16 mouse cellular contexts compared by ENCODE assay signal in the genomic region with DNA sequence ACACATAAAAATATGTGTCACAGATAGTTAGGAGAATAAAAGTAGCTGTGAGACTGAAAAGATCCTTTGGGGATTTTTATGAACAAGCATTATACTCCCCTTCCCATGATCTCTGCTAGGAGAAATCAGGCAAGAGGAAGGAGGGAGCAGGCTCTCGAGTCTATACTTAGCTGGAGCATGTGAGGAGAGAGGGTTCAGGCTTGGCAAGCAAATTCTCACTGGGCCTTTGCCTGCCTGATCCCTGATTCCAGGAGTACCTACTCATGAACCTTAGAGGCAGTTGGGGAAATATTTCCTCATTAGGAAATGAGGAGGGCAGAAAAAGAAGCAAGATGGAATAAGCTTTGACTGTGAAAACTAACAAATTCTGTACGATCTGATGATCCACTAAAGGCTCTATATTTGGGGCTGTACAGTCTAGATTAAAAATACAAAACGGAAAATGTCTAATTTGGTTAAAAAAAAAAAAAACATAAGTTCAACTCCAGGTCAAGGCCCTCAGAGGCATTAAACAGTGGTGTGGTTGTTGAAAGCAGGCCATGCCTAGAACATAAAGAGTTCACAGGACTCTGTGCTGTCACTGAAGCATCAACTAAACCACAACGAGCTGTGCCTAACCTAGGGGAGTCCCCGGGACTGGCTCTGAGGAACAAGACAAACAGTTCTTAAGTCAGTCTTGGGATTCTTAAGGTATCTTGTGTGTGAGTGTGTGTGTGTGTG.
DNase-seq lines count a peak whose midpoint lies in the region; ATAC-seq and TF ChIP-seq lines count a peak whose summit lies in the region.
"Had no signal": no experiment of that assay in that cellular context is flagged by ENCODE, and none has a peak within 500 bp of the region (broad histone marks: within the 10 kb centered on the region; RNA-seq: fewer than 3 reads in every experiment).

No protein-coding gene starts in this region.

- H3K4me3 ChIP-seq in CH12.LX (replicated peaks in 1 of 3; ENCODE audit: low read depth in 2 of 3, low read length in 2 of 3, poor library complexity in 1 of 3), result no peak overlapping the region
- no peak overlapping the region for H3K4me3 ChIP-seq in kidney, embryonic 14.5 days (ENCODE audit: low read length)
- H3K4me3 ChIP-seq: forebrain, embryonic 12.5 days; heart, embryonic 15.5 days; intestine, embryonic 15.5 days; left cerebral cortex, adult 2 months; liver, embryonic 13.5 days had no signal

- DNase-seq in thymus, postnatal 14 days, result peak; percentile 35
- DNase-seq in thymus, adult 18-20 months, result no peak
- DNase-seq in CH12.LX (ENCODE audit: extremely low read depth), result peak; percentile 88
- DNase-seq in adrenal gland, postnatal 25 days, result no peak
- DNase-seq in cerebellum, adult 9-11 months, result no peak
- DNase-seq: cerebellum, postnatal 14 days; liver, embryonic 13.5 days; midbrain, embryonic 14.5 days; right cerebral cortex, postnatal 14 days had no signal

- no peak; the same call in none of the 2 replicates for TF ChIP-seq RAD21 in CH12.LX (IDR thresholded peaks at IDR 0.05; ENCODE audit: low read depth, low read length)

- 59% methylated on average over 5 of the region's 5 CpGs for WGBS in kidney, embryonic 14.5 days

- in situ Hi-C loops in CH12.LX (cut with MboI; ENCODE audit: low pct_ligation_motif_present, low pct_unique_long_range_greater_than_20kb, low sequenced_read_pairs), result loop anchor here (5.0 kb wide), 1 partner anchor 148 kb away; no protein-coding TSS in a partner anchor

- no peaks in the 10 kb centered on the region for H3K27me3 ChIP-seq in CH12.LX (replicated peaks)
- no peaks in the 10 kb centered on the region for H3K27me3 ChIP-seq in kidney, embryonic 14.5 days (ENCODE audit: control insufficient read depth, insufficient read depth, low read length)
- H3K27me3 ChIP-seq: forebrain, embryonic 12.5 days; heart, embryonic 15.5 days; intestine, embryonic 15.5 days; liver, embryonic 13.5 days had no signal

- H3K36me3 ChIP-seq in CH12.LX (replicated peaks in 1 of 2; ENCODE audit: control insufficient read depth in 1 of 2, insufficient read depth in 1 of 2, low read length in 1 of 2), result peaks cover 19 to 57% of the 10 kb centered on the region in 2 experiments
- H3K36me3 ChIP-seq in kidney, embryonic 14.5 days (ENCODE audit: control insufficient read depth, insufficient read depth, low read length), result peaks cover 11% of the 10 kb centered on the region; the same call in 1 of the 2 replicates

- peaks cover 20 to 64% of the 10 kb centered on the region in 2 experiments for H3K4me1 ChIP-seq in CH12.LX (ENCODE audit: control insufficient read depth in 1 of 2, insufficient read depth in 2 of 2)
- peaks cover 5% of the 10 kb centered on the region; the same call in 1 of the 2 replicates for H3K4me1 ChIP-seq in kidney, embryonic 14.5 days (ENCODE audit: control insufficient read depth, insufficient read depth, low read length)
- H3K4me1 ChIP-seq: forebrain, embryonic 12.5 days had no signal

- H3K9me3 ChIP-seq in CH12.LX (replicated peaks; ENCODE audit: low read length), result no peaks in the 10 kb centered on the region
- no peaks in the 10 kb centered on the region for H3K9me3 ChIP-seq in kidney, embryonic 14.5 days (ENCODE audit: control insufficient read depth, low read length)
- H3K9me3 ChIP-seq: forebrain, embryonic 12.5 days; heart, embryonic 15.5 days; intestine, embryonic 15.5 days; liver, embryonic 13.5 days had no signal

- TF ChIP-seq POLR2A in CH12.LX (IDR thresholded peaks at IDR 0.05; ENCODE audit: low read depth, low read length), result no peak

- H3K27ac ChIP-seq in CH12.LX (ENCODE audit: insufficient read depth, low read depth), result no peak overlapping the region; the same call in 1 of the 2 replicates
- no peak overlapping the region for H3K27ac ChIP-seq in kidney, embryonic 14.5 days (ENCODE audit: low read depth, low read length)
- H3K27ac ChIP-seq: forebrain, embryonic 12.5 days; heart, embryonic 15.5 days; intestine, embryonic 15.5 days; kidney, postnatal 0 days; left cerebral cortex, adult 2 months; liver, embryonic 13.5 days had no signal

- peak; percentile 66; the same call in 1 of the 2 replicates for TF ChIP-seq EP300 in CH12.LX (IDR thresholded peaks at IDR 0.05; ENCODE audit: low read length)

- no peaks in the 10 kb centered on the region for H3K79me2 ChIP-seq in CH12.LX (replicated peaks; ENCODE audit: control insufficient read depth, extremely low read depth, insufficient read depth, poor library complexity, severe bottlenecking)

- dilution Hi-C loops in CH12.LX (cut with MboI; ENCODE audit: extremely low pct_ligation_motif_present, extremely low pct_unique_long_range_greater_than_20kb, low sequenced_read_pairs), result no loop called here

- TF ChIP-seq CTCF in CH12.LX (conservative IDR thresholded peaks at IDR 0.05 in 1 of 2, IDR thresholded peaks at IDR 0.05 in 1 of 2; ENCODE audit: low read depth in 2 of 2, low read length in 2 of 2), result no peak

- H3K4me2 ChIP-seq in CH12.LX (ENCODE audit: insufficient read depth, low read depth, poor library complexity, severe bottlenecking), result peak overlapping the region; percentile 15; the same call in 1 of the 2 replicates
- no peak overlapping the region for H3K4me2 ChIP-seq in kidney, embryonic 14.5 days (replicated peaks; ENCODE audit: low read depth, low read length)
- H3K4me2 ChIP-seq: forebrain, embryonic 12.5 days; heart, embryonic 15.5 days; intestine, embryonic 15.5 days; liver, embryonic 13.5 days had no signal

- ATAC-seq in megakaryocyte, adult 5-6 weeks (ENCODE audit: poor library complexity, severe bottlenecking), result peak; percentile 31
- no peak for ATAC-seq in kidney, embryonic 14.5 days (ENCODE audit: low FRiP score, low TSS enrichment)
- ATAC-seq: intestine, embryonic 15.5 days had no signal

- H3K9ac ChIP-seq in CH12.LX (ENCODE audit: insufficient read depth, low read depth), result no peak overlapping the region
- H3K9ac ChIP-seq in kidney, embryonic 14.5 days (ENCODE audit: low read depth, low read length), result no peak overlapping the region
- H3K9ac ChIP-seq: forebrain, embryonic 12.5 days; heart, embryonic 15.5 days; intestine, embryonic 15.5 days; liver, embryonic 13.5 days had no signal

TF ChIP-seq in CH12.LX, 34 proteins besides CTCF, POLR2A, EP300 and RAD21:
- TF ChIP-seq ETS1 (conservative IDR thresholded peaks at IDR 0.05; ENCODE audit: low read depth, low read length), result 0 out of 2 replicates have a peak, but pooled peaks have one; percentile 20
- no peak for TF ChIP-seq MAFK (IDR thresholded peaks at IDR 0.05; ENCODE audit: insufficient replicate concordance, low read length)
- 0 out of 2 replicates have a peak, but pooled peaks have one; percentile 49 for TF ChIP-seq TCF12 (IDR thresholded peaks at IDR 0.05; ENCODE audit: low read depth, low read length)
- TF ChIP-seq MAZ (IDR thresholded peaks at IDR 0.05; ENCODE audit: low read depth, low read length), result 0 out of 2 replicates have a peak, but pooled peaks have one; percentile 33
- peak; percentile 84 for TF ChIP-seq ZNF384 (IDR thresholded peaks at IDR 0.05; ENCODE audit: low read depth, low read length)
- 0 out of 2 replicates have a peak, but pooled peaks have one; percentile 30 for TF ChIP-seq MAX (IDR thresholded peaks at IDR 0.05; ENCODE audit: low read length)
- 0 out of 2 replicates have a peak, but pooled peaks have one; percentile 15 for TF ChIP-seq MYC (IDR thresholded peaks at IDR 0.05; ENCODE audit: low read depth, low read length)
- TF ChIP-seq SMC3 (IDR thresholded peaks at IDR 0.05; ENCODE audit: low read depth, low read length), result 0 out of 2 replicates have a peak, but pooled peaks have one; percentile 9
- TF ChIP-seq MEF2A (IDR thresholded peaks at IDR 0.05; ENCODE audit: borderline replicate concordance, low read depth, low read length), result peak; percentile 70
- no peak for TF ChIP-seq TBP (conservative IDR thresholded peaks at IDR 0.05; ENCODE audit: low read depth, low read length)
- no peak for TF ChIP-seq JUN (IDR thresholded peaks at IDR 0.05; ENCODE audit: insufficient read depth, low read depth, low read length)
- peak; percentile 40 for TF ChIP-seq BHLHE40 (IDR thresholded peaks at IDR 0.05; ENCODE audit: low read depth, low read length)
TF ChIP-seq in CH12.LX: peak in this region for 9.

Comparison
In these comparisons a context has a peak if more than half of its experiments do, and no peak if none do; other contexts are left out.
1. DNase-seq: peak in thymus, postnatal 14 days (single experiment) and CH12.LX (single experiment); none in thymus, adult 18-20 months (0 of 2), adrenal gland, postnatal 25 days (single experiment) and cerebellum, adult 9-11 months (single experiment).